Mouse (Mus musculus): ENCODE data around the gene Nova2. TPM values are rescaled to one million over a fixed set of nuclear protein-coding genes. Genes with fewer than 3 reads are reported as not detected.

Gene Nova2
- polyA plus RNA-seq, 1 experiment from 2014 or later: 0.22 TPM

DNA sequence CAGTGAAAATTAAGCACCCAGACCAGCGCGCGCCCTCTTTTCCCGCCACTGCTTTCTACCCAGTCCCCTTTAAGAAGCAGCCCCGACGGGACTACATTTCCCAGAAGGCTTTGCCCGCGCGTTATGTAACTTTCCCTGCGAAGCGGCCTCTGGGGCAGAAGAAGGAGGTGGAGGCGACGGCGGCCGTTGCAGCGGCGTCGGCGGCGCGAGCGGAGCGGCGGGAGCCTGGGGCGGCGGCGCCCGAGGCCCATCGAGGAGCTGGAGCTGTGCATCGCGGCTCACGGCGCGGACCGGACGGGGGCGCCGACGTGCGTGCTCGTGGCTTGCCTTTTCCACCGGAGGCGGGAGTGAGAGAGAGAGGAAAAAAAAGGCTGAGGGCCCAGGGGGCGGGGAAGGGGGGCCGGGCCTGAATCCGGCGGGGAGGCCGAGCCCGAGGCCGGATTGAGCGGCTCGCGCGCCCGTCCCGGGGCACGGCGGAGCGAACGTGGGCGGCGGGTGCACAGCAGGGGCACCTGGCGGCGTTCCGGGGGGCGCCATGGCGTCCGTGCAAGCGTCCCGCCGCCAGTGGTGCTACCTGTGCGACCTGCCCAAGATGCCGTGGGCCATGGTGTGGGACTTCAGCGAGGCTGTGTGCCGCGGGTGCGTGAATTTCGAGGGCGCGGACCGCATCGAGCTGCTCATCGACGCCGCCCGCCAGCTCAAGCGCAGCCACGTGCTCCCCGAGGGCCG is 78.4 kb downstream of the Nova2 start, which contains the start of gene Irf2bp1:
Irf2bp1 (plus strand) TSS at position 143 of the 729 bp plus-strand sequence.
- Histone ChIP-seq H3K27me3 (ENCODE audit: control insufficient read depth, insufficient read depth, low read length) (no peaks in the 10 kb centered on the region), H3K4me1 (replicated peaks; ENCODE audit: control insufficient read depth, insufficient read depth) (peaks cover 10% of the 10 kb centered on the region), H3K9ac (ENCODE audit: low read length) (peak within 1 kb of the TSS; percentile 79), H3K4me2 (replicated peaks; ENCODE audit: low read depth) (peak within 1 kb of the TSS; percentile 94), H3K4me3 (ENCODE audit: low read depth, low read length) (peak within 1 kb of the TSS; percentile 80), H3K9me3 (ENCODE audit: control insufficient read depth, low read length) (no peaks in the 10 kb centered on the region), H3K36me3 (ENCODE audit: control insufficient read depth, insufficient read depth, low read length) (no peaks in the 10 kb centered on the region), H3K27ac (replicated peaks) (peak within 1 kb of the TSS; percentile 94)
- ATAC-seq (ENCODE audit: low FRiP score, low TSS enrichment) (peak; percentile 59), DNase-seq (ENCODE audit: low spot score) (peak; percentile 94)
- TF ChIP-seq CTCF (IDR thresholded peaks at IDR 0.05; ENCODE audit: low read depth) (no peak; the same call in 1 of the 2 replicates), EP300 (optimal IDR thresholded peaks at IDR 0.05) (no peak)
- 1% methylated on average over 73 of the region's 90 CpGs for WGBS

- Histone ChIP-seq H3K36me3 (ENCODE audit: control insufficient read depth, insufficient read depth, low read length) (no peaks in the 10 kb centered on the region), H3K4me3 (ENCODE audit: low read depth, low read length) (peak overlapping the region; percentile 80), H3K27ac (replicated peaks) (peak overlapping the region; percentile 94), H3K4me2 (replicated peaks; ENCODE audit: low read depth) (peak overlapping the region; percentile 94), H3K4me1 (replicated peaks; ENCODE audit: control insufficient read depth, insufficient read depth) (peaks cover 10% of the 10 kb centered on the region), H3K9ac (ENCODE audit: low read length) (peak overlapping the region; percentile 79), H3K27me3 (ENCODE audit: control insufficient read depth, insufficient read depth, low read length) (no peaks in the 10 kb centered on the region), H3K9me3 (ENCODE audit: control insufficient read depth, low read length) (no peaks in the 10 kb centered on the region)
- ATAC-seq (ENCODE audit: low FRiP score, low TSS enrichment) (no peak), DNase-seq (ENCODE audit: low spot score) (peak; percentile 53)
- WGBS: 6% methylated on average over 34 of the region's 34 CpGs
- no peak for TF ChIP-seq CTCF (IDR thresholded peaks at IDR 0.05; ENCODE audit: low read depth)
- no peak for TF ChIP-seq EP300 (optimal IDR thresholded peaks at IDR 0.05)
These were observed 79.0 kb downstream of the Nova2 start for GRCm38 (mm10) chr7:19004631-19005079.

- DNase-seq (ENCODE audit: low spot score) (no peak), ATAC-seq (ENCODE audit: low FRiP score, low TSS enrichment) (no peak)
- Histone ChIP-seq H3K9ac (ENCODE audit: low read length) (peak overlapping the region; percentile 79), H3K36me3 (ENCODE audit: control insufficient read depth, insufficient read depth, low read length) (no peaks in the 10 kb centered on the region), H3K27ac (replicated peaks) (no peak overlapping the region), H3K4me2 (replicated peaks; ENCODE audit: low read depth) (peak overlapping the region; percentile 94), H3K4me3 (ENCODE audit: low read depth, low read length) (peak overlapping the region; percentile 80; the same call in 1 of the 2 replicates), H3K27me3 (ENCODE audit: control insufficient read depth, insufficient read depth, low read length) (no peaks in the 10 kb centered on the region), H3K4me1 (replicated peaks; ENCODE audit: control insufficient read depth, insufficient read depth) (peaks cover 10% of the 10 kb centered on the region), H3K9me3 (ENCODE audit: control insufficient read depth, low read length) (no peaks in the 10 kb centered on the region)
- no peak for TF ChIP-seq EP300 (optimal IDR thresholded peaks at IDR 0.05)
- peak; percentile 12; the same call in 1 of the 2 replicates for TF ChIP-seq CTCF (IDR thresholded peaks at IDR 0.05; ENCODE audit: low read depth)
- 71% methylated on average over 34 of the region's 34 CpGs for WGBS
These were observed 79.9 kb downstream of the Nova2 start for GRCm38 (mm10) chr7:19005417-19006121.

GRCm38 (mm10) chr7:19006476-19006875 is 80.8 kb downstream of the Nova2 start:
- ATAC-seq (ENCODE audit: low FRiP score, low TSS enrichment) (peak; percentile 24; the same call in 1 of the 2 replicates), DNase-seq (ENCODE audit: low spot score) (peak; percentile 90)
- TF ChIP-seq EP300 (optimal IDR thresholded peaks at IDR 0.05) (no peak), CTCF (IDR thresholded peaks at IDR 0.05; ENCODE audit: low read depth) (peak; percentile 100)
- Histone ChIP-seq H3K27ac (replicated peaks) (peak overlapping the region; percentile 85), H3K4me3 (ENCODE audit: low read depth, low read length) (no peak overlapping the region), H3K9ac (ENCODE audit: low read length) (no peak overlapping the region), H3K27me3 (ENCODE audit: control insufficient read depth, insufficient read depth, low read length) (no peaks in the 10 kb centered on the region), H3K9me3 (ENCODE audit: control insufficient read depth, low read length) (no peaks in the 10 kb centered on the region), H3K4me1 (replicated peaks; ENCODE audit: control insufficient read depth, insufficient read depth) (peaks cover 10% of the 10 kb centered on the region; the same call in 1 of the 2 replicates), H3K36me3 (ENCODE audit: control insufficient read depth, insufficient read depth, low read length) (no peaks in the 10 kb centered on the region), H3K4me2 (replicated peaks; ENCODE audit: low read depth) (peak overlapping the region; percentile 94; the same call in 1 of the 2 replicates)
- WGBS: 4% methylated on average over 12 of the region's 12 CpGs

DNA sequence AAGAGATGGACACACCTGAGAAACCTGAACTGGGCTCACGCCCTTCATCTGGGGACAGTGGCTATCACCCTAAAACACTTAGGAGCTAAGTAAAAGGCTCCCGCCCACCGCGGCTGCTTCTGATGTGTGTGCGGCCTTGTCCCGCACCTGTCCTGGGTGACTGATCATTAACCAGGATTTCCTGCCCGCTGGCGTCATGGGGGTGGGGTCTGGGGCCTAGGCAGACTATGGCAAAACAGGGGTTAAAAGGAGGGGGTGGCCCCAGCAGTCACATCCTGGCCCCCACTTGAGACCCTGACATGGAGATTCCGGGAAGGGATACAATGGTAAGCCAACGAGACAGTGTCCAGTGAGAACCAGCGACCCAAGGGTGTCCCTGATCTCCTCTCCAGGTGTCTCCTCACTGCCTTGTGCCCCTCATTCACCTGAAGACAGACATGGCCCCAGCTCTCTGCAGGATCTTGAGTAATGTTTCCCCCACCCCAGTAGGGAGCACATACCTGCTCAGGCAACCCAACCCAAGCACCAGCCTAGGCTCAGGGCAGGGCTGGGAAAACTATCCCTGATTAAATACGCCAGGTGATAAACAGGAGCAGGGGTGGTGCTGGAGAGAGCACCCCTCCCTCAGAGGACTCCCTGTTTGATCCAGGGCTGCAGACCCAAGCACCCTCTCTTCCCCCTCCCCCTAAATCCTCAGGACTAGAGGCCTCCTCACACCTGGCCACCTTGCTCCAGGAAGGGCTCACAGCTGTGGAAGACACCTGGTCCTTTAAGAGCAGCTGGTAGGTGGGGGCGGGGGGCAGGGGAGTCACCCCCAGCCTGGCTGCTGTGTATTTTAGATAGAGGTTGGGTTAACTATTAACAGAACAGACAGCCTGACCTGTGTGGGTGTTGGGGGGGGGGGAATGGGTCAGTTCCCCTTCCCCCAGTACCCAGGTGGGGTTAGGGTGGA is 81.6 kb downstream of the Nova2 start:
- Histone ChIP-seq H3K4me2 (replicated peaks; ENCODE audit: low read depth) (peak overlapping the region; percentile 34; the same call in 1 of the 2 replicates), H3K4me3 (ENCODE audit: low read depth, low read length) (no peak overlapping the region), H3K27me3 (ENCODE audit: control insufficient read depth, insufficient read depth, low read length) (no peaks in the 10 kb centered on the region), H3K4me1 (replicated peaks; ENCODE audit: control insufficient read depth, insufficient read depth) (peaks cover 7% of the 10 kb centered on the region; the same call in 1 of the 2 replicates), H3K9ac (ENCODE audit: low read length) (peak overlapping the region; percentile 38; the same call in 1 of the 2 replicates), H3K27ac (replicated peaks) (peak overlapping the region; percentile 85), H3K36me3 (ENCODE audit: control insufficient read depth, insufficient read depth, low read length) (no peaks in the 10 kb centered on the region), H3K9me3 (ENCODE audit: control insufficient read depth, low read length) (no peaks in the 10 kb centered on the region)
- ATAC-seq (ENCODE audit: low FRiP score, low TSS enrichment): peak; percentile 41
- 48% methylated on average over 13 of the region's 13 CpGs for WGBS
- peak; percentile 85 for DNase-seq (ENCODE audit: low spot score)
- TF ChIP-seq EP300 (optimal IDR thresholded peaks at IDR 0.05) (no peak), CTCF (IDR thresholded peaks at IDR 0.05; ENCODE audit: low read depth) (no peak)
